Mouse (Mus musculus) mouse embryonic stem cell (cell line): ENCODE data around the gene Pate2.

Experiments used
- in situ Hi-C, 2 experiments: fragments of 300-500 bp; cut with MboI; formaldehyde crosslinking; loops; 1 replicate in 1 of 2; 3 replicates in 1 of 2; pipeline ENCODE4 v1.14.3; 2019 to 2020; ENCODE audit warnings: low sequenced_read_pairs in 2 of 2, low pct_unique_long_range_greater_than_20kb in 1 of 2, mixed read lengths in 1 of 2; ENCODE audit not compliant: unreplicated experiment in 1 of 2

The Pate2 gene

GRCm38 (mm10) chr9:35569571-35570534 is at the start of gene Pate2, which contains the start of gene Hyls1:
Gene Pate2 (plus strand): TSS chr9:35570284.
Gene Hyls1 (minus strand): TSS chr9:35570398.
- in situ Hi-C loops: loop anchor here in 1 of 2 experiments (25.0 kb wide), 1 partner anchor 1142 kb away; no protein-coding TSS in a partner anchor

GRCm38 (mm10) chr9:35520631-35521348 is 49.3 kb upstream of the Pate2 start:
- in situ Hi-C loops: no loop called here

- in situ Hi-C loops: no loop called here
Measured at GRCm38 (mm10) chr9:35522241-35522640, 47.8 kb upstream of the Pate2 start.

DNA sequence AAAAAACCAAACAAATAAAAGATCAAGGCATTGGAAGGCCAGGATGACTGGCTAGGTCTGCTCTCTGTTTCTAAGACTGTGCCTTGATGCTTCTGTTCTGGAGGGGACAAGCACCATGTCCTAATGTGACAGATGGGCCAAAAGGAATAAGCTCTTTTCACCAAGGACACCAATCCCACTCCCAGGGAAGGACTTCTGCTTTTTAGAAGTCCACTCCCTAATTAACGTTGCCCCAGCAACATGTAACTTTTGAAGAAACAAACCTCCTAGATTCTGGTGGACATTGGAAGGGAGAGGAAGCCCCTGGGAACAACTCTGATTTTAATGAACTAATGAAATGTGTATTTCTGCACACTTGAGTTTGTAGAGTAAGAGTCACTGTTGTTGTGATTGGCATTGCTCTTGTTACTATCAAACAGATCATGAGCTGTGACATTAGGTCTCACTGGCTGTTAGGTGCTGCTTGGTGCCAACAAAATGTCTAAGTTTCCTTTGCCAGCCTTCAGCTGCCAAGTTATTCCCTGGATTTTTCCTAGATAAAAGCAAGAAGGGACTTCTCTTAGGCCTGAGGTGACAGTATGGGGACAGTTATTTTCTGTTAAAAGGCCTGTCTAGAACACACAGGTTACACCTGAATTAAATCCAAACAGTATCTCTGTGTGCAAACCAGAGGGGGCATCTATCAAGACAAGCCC is 47.1 kb upstream of the Pate2 start:
- in situ Hi-C loops: no loop called here

GRCm38 (mm10) chr9:35523541-35523940 is 46.5 kb upstream of the Pate2 start:
- in situ Hi-C loops: no loop called here

GRCm38 (mm10) chr9:35523941-35524411 is 46.1 kb upstream of the Pate2 start:
- in situ Hi-C loops: no loop called here

- in situ Hi-C loops: no loop called here
Measured at GRCm38 (mm10) chr9:35529141-35529540, 40.9 kb upstream of the Pate2 start.

- in situ Hi-C loops: loop anchor here in 1 of 2 experiments (5.0 kb wide), 1 partner anchor 247 kb away; no protein-coding TSS in a partner anchor
Measured at GRCm38 (mm10) chr9:35529796-35530195, 40.3 kb upstream of the Pate2 start.

DNA sequence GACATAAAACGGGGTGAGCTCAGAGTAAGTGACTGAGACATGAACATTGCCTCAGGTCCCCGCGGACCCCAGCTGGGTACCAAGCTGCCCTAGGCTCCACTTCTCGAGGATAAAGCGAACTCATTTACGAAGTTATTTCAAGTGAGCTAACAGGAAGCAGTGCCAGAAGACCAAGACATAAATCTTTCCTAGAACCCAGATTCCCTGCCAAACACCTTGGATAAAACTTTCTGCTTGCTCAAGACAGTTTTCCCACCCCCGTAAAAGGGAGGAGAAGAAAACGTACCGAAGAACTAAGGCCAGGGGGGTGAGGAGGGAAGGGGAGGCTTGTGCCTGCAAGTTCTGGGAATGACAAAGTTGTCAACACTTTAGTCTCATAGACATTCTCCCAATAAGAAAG is 36.8 kb upstream of the Pate2 start:
- in situ Hi-C loops: loop anchor here in 1 of 2 experiments (5.0 kb wide), 1 partner anchor 251 kb away; no protein-coding TSS in a partner anchor

DNA sequence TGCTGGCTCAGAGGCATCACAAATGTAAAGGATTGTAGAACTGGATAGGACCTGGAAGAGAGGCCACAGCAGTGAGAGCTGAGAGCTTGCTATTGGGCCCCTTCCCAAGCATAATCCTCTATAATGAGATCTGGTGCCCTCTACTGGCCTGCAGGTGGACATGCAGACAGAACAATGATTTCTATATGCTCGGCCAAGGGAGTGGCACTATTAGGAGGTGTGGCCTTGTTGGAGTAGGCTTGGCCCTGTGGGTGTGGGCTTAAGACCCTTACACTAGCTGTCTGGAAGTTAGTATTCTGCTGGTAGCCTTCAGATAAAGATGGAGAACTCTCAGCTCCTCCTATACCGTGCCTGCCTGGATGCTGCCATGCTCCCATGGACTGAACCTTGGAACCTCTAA is 35.0 kb upstream of the Pate2 start:
- in situ Hi-C loops: no loop called here

- in situ Hi-C loops: no loop called here
Measured at GRCm38 (mm10) chr9:35535876-35536275, 34.2 kb upstream of the Pate2 start.

GRCm38 (mm10) chr9:35539001-35539750 is 30.9 kb upstream of the Pate2 start:
- in situ Hi-C loops: no loop called here

- in situ Hi-C loops: loop anchor here in 1 of 2 experiments (5.0 kb wide), 1 partner anchor 259 kb away; no protein-coding TSS in a partner anchor
Measured at GRCm38 (mm10) chr9:35541024-35541423, 29.1 kb upstream of the Pate2 start.

DNA sequence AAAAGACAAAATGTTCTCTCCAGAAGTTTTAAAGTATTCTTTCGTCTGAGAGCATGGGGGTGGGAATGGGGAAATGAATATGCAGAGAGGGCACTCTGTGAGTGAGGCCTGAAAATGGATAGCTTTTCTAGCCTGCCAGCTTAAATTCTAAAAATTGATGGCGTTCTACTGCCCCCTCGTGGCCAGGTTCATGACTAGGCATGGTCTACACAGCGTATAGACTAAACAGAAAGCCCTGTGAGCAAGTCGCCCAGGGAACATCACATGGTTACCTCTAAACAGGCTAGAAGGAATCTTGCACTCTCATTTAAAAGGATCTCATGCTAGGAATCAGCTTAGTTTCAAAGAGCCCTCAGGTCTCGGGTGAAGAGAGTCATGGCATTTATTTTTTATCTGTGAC is 28.6 kb upstream of the Pate2 start:
- in situ Hi-C loops: loop anchor here in 1 of 2 experiments (5.0 kb wide), 1 partner anchor 259 kb away; no protein-coding TSS in a partner anchor

- in situ Hi-C loops: loop anchor here in 1 of 2 experiments (5.0 kb wide), 1 partner anchor 260 kb away; no protein-coding TSS in a partner anchor
Measured at GRCm38 (mm10) chr9:35541941-35542340, 28.1 kb upstream of the Pate2 start.

DNA sequence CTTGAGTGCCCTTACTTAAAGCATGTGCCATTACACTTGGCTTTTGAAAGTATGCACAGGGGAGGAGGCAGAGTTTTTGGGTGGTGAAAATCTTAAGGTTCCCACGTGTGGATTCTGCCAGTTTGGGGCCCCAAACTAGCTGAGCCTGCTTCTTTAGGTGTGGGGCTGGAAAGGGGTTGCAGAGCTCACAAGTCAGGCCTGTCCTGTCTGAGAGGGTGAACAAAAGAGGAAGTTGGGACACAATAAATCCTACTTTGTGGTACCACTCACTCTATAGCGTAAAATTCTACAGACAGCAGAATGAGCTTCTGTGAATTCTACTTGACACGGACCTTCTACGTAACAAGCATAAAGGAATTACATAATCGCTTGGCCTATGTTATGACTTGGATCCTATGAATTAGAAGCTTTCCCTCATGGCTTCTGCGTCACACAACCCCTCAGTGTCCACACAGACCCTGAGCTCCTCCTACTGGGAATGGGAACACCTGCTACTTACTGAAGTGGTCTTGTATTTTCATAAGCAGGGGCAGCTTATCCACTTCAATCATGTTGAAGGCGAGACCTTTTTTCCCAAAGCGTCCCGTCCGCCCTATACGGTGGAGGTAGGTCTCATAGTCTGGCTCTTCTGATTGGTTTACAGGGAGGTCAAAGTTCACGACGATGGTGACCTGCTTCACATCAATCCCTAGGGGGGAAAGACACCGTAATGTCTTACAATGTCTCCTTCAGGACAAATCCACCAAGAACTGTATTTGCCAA is 26.8 kb upstream of the Pate2 start:
- in situ Hi-C loops: loop anchor here in 1 of 2 experiments (5.0 kb wide), 1 partner anchor 261 kb away; no protein-coding TSS in a partner anchor

GRCm38 (mm10) chr9:35544666-35545065 is 25.4 kb upstream of the Pate2 start:
- in situ Hi-C loops: loop anchor here in 1 of 2 experiments (5.0 kb wide), 1 partner anchor 262 kb away; no protein-coding TSS in a partner anchor
